Mouse (Mus musculus): Measurements from ENCODE around the gene Slc25a25. TPM values are rescaled to one million over a fixed set of nuclear protein-coding genes. Genes with fewer than 3 reads are reported as not detected.
A peak's percentile ranks its signal among the peaks of the same experiment; 100 is the strongest.

The Slc25a25 gene
- total and polyA plus RNA-seq, 2 experiments from 2014 or later = 46.4 to 69.6 TPM

- no peak for TF ChIP-seq CTCF (IDR thresholded peaks at IDR 0.05; ENCODE audit: low read depth)
- Histone ChIP-seq H3K27me3 (ENCODE audit: insufficient read depth, low read length) (no peaks in the 10 kb centered on the region), H3K4me2 (ENCODE audit: low read depth, low read length) (peak within 1 kb of the TSS; percentile 95), H3K4me1 (ENCODE audit: insufficient read depth, low read length) (0 out of 2 replicates have a peak, but pooled peaks cover 3% of the 10 kb centered on the region), H3K9ac (replicated peaks; ENCODE audit: low read length) (peak within 1 kb of the TSS; percentile 61), H3K36me3 (ENCODE audit: insufficient read depth, low read length) (peaks cover 29% of the 10 kb centered on the region), H3K9me3 (ENCODE audit: low read length) (no peaks in the 10 kb centered on the region), H3K4me3 (ENCODE audit: low read length) (peak within 1 kb of the TSS; percentile 64), H3K27ac (peak within 1 kb of the TSS; percentile 71)
- peak; percentile 90 for ATAC-seq
- DNase-seq (ENCODE audit: low spot score) = peak; percentile 92
- under 1% methylated on average over 40 of the region's 47 CpGs for WGBS
These were observed 69.4 kb downstream of the Slc25a25 start, which contains the start of gene 1110008P14Rik for GRCm38 (mm10) chr2:32381775-32382223. TSS of gene 1110008P14Rik (minus strand) at chr2:32381938.

GRCm38 (mm10) chr2:32381141-32381774 is 70.0 kb downstream of the Slc25a25 start:
- Histone ChIP-seq H3K4me3 (ENCODE audit: low read length) (peak overlapping the region; percentile 64), H3K27ac (peak overlapping the region; percentile 71), H3K9ac (replicated peaks; ENCODE audit: low read length) (peak overlapping the region; percentile 61), H3K4me1 (ENCODE audit: insufficient read depth, low read length) (0 out of 2 replicates have a peak, but pooled peaks cover 3% of the 10 kb centered on the region), H3K36me3 (ENCODE audit: insufficient read depth, low read length) (peaks cover 35% of the 10 kb centered on the region), H3K9me3 (ENCODE audit: low read length) (no peaks in the 10 kb centered on the region), H3K27me3 (ENCODE audit: insufficient read depth, low read length) (no peaks in the 10 kb centered on the region), H3K4me2 (ENCODE audit: low read depth, low read length) (peak overlapping the region; percentile 95)
- peak; percentile 18; the same call in 1 of the 2 replicates for TF ChIP-seq CTCF (IDR thresholded peaks at IDR 0.05; ENCODE audit: low read depth)
- ATAC-seq = peak; percentile 64
- WGBS = 1% methylated on average over 27 of the region's 27 CpGs
- DNase-seq (ENCODE audit: low spot score) = peak; percentile 53

GRCm38 (mm10) chr2:32380001-32380500 is 71.2 kb downstream of the Slc25a25 start:
- Histone ChIP-seq H3K36me3 (ENCODE audit: insufficient read depth, low read length) (peaks cover 47% of the 10 kb centered on the region), H3K4me1 (ENCODE audit: insufficient read depth, low read length) (0 out of 2 replicates have a peak, but pooled peaks cover 3% of the 10 kb centered on the region), H3K27me3 (ENCODE audit: insufficient read depth, low read length) (no peaks in the 10 kb centered on the region), H3K9me3 (ENCODE audit: low read length) (no peaks in the 10 kb centered on the region), H3K4me3 (ENCODE audit: low read length) (no peak overlapping the region), H3K9ac (replicated peaks; ENCODE audit: low read length) (no peak overlapping the region), H3K4me2 (ENCODE audit: low read depth, low read length) (no peak overlapping the region), H3K27ac (no peak overlapping the region)
- WGBS = 74% methylated on average over 7 of the region's 7 CpGs
- ATAC-seq = no peak
- TF ChIP-seq CTCF (IDR thresholded peaks at IDR 0.05; ENCODE audit: low read depth) = no peak
- DNase-seq (ENCODE audit: low spot score) = peak; percentile 7

- Histone ChIP-seq H3K27me3 (ENCODE audit: insufficient read depth, low read length) (no peaks in the 10 kb centered on the region), H3K4me1 (ENCODE audit: insufficient read depth, low read length) (0 out of 2 replicates have a peak, but pooled peaks cover 3% of the 10 kb centered on the region), H3K9me3 (ENCODE audit: low read length) (no peaks in the 10 kb centered on the region), H3K36me3 (ENCODE audit: insufficient read depth, low read length) (peaks cover 56% of the 10 kb centered on the region), H3K9ac (replicated peaks; ENCODE audit: low read length) (no peak overlapping the region), H3K27ac (no peak overlapping the region), H3K4me3 (ENCODE audit: low read length) (no peak overlapping the region), H3K4me2 (ENCODE audit: low read depth, low read length) (no peak overlapping the region)
- WGBS = 95% methylated on average over 10 of the region's 10 CpGs
- ATAC-seq (no peak), DNase-seq (ENCODE audit: low spot score) (no peak)
- no peak for TF ChIP-seq CTCF (IDR thresholded peaks at IDR 0.05; ENCODE audit: low read depth)
These were observed 74.3 kb downstream of the Slc25a25 start for GRCm38 (mm10) chr2:32376963-32377362.

- H3K4me3 ChIP-seq (ENCODE audit: low read length) = no peak overlapping the region
- H3K27ac ChIP-seq = no peak overlapping the region
- no peaks in the 10 kb centered on the region for H3K9me3 ChIP-seq (ENCODE audit: low read length)
- ATAC-seq (no peak), DNase-seq (ENCODE audit: low spot score) (no peak)
- 0 out of 2 replicates have a peak, but pooled peaks cover 3% of the 10 kb centered on the region for H3K4me1 ChIP-seq (ENCODE audit: insufficient read depth, low read length)
- no peak for TF ChIP-seq CTCF (IDR thresholded peaks at IDR 0.05; ENCODE audit: low read depth)
- H3K9ac ChIP-seq (replicated peaks; ENCODE audit: low read length) = no peak overlapping the region
- H3K36me3 ChIP-seq (ENCODE audit: insufficient read depth, low read length) = peaks cover 70% of the 10 kb centered on the region
- no peak overlapping the region for H3K4me2 ChIP-seq (ENCODE audit: low read depth, low read length)
- WGBS = 94% methylated on average over 13 of the region's 13 CpGs
- no peaks in the 10 kb centered on the region for H3K27me3 ChIP-seq (ENCODE audit: insufficient read depth, low read length)
These were observed 75.8 kb downstream of the Slc25a25 start for GRCm38 (mm10) chr2:32375317-32375940.

GRCm38 (mm10) chr2:32374191-32374590 is 77.1 kb downstream of the Slc25a25 start:
- no peak for TF ChIP-seq CTCF (IDR thresholded peaks at IDR 0.05; ENCODE audit: low read depth)
- no peak for ATAC-seq
- Histone ChIP-seq H3K27me3 (ENCODE audit: insufficient read depth, low read length) (no peaks in the 10 kb centered on the region), H3K4me2 (ENCODE audit: low read depth, low read length) (no peak overlapping the region), H3K4me3 (ENCODE audit: low read length) (no peak overlapping the region), H3K9me3 (ENCODE audit: low read length) (no peaks in the 10 kb centered on the region), H3K27ac (no peak overlapping the region), H3K36me3 (ENCODE audit: insufficient read depth, low read length) (peaks cover 73% of the 10 kb centered on the region), H3K4me1 (ENCODE audit: insufficient read depth, low read length) (no peaks in the 10 kb centered on the region), H3K9ac (replicated peaks; ENCODE audit: low read length) (no peak overlapping the region)
- 89% methylated on average over 10 of the region's 10 CpGs for WGBS
- DNase-seq (ENCODE audit: low spot score) = no peak

All from hindbrain, postnatal 0 days (tissue).